13 mouse cellular contexts compared by ENCODE assay signal in the genomic region with DNA sequence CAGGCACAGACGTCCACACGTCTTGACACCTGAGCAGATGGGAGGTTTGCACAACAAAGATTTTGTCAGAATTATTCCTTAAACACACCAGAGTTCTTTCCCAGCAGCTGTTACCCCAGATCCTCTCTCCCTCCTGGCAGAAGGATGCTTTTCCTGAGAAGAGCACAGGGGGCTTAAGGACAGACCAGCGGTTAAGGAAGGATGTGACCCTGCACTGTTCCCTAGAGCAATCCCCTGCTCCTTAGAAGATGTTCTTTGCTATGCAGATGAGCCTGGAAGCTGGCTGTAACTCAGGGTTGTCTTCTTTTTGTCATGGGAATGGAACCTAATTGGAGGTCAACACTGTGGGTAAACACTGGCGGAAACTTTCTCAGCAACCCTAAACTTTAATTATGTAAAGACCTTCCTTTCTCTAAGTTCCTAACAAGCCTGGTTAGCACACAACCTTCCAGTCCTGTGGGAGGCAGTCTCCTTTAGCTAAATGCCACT.
"Had no signal": no experiment of that assay in that cellular context is flagged by ENCODE, and none has a peak within 500 bp of the region (broad histone marks: within the 10 kb centered on the region; RNA-seq: fewer than 3 reads in every experiment).

No protein-coding gene starts in this region.

- H3K9me3 ChIP-seq: kidney, embryonic 15.5 days; limb, embryonic 13.5 days; liver, embryonic 13.5 days had no signal

- H3K4me2 ChIP-seq: limb, embryonic 13.5 days; liver, embryonic 13.5 days; midbrain, embryonic 11.5 days had no signal

- H3K36me3 ChIP-seq: kidney, embryonic 15.5 days; limb, embryonic 13.5 days; liver, embryonic 13.5 days had no signal

- H3K9ac ChIP-seq: kidney, embryonic 15.5 days; limb, embryonic 13.5 days; liver, embryonic 13.5 days had no signal

- H3K27ac ChIP-seq: kidney, embryonic 15.5 days; limb, embryonic 13.5 days; liver, embryonic 13.5 days had no signal

- DNase-seq: kidney, postnatal 10 days; kidney, postnatal 36 days; left cerebral cortex, postnatal 4 days; liver, embryonic 13.5 days; lung, adult 2 months; lung, postnatal 14 days; lung, postnatal 4 days; midbrain, embryonic 14.5 days; thymus, adult 18-20 months; thymus, postnatal 36 days had no signal

- H3K4me3 ChIP-seq: kidney, embryonic 15.5 days; limb, embryonic 13.5 days; liver, embryonic 13.5 days had no signal
